Mouse (Mus musculus) cerebellum, adult 8-10 months (tissue): ENCODE data around the gene Gm33543.
A peak's percentile ranks its signal among the peaks of the same experiment; 100 is the strongest.

Source experiments
- DNase-seq: peaks from one replicate; pipeline ENCODE4 v3.0.0; 2022

Gene Gm33543

GRCm38 (mm10) chr10:95836530-95837264 lies 6.0 kb downstream of the Gm33543 start:
- DNase-seq: no peak

- no peak for DNase-seq
Observed at GRCm38 (mm10) chr10:95830891-95831290, 11.8 kb downstream of the Gm33543 start.

- no peak for DNase-seq
Observed at GRCm38 (mm10) chr10:95829471-95829870, 13.3 kb downstream of the Gm33543 start.

- no peak for DNase-seq
Observed at GRCm38 (mm10) chr10:95828374-95828773, 14.4 kb downstream of the Gm33543 start.

GRCm38 (mm10) chr10:95825651-95826050 lies 17.1 kb downstream of the Gm33543 start:
- no peak for DNase-seq

DNA sequence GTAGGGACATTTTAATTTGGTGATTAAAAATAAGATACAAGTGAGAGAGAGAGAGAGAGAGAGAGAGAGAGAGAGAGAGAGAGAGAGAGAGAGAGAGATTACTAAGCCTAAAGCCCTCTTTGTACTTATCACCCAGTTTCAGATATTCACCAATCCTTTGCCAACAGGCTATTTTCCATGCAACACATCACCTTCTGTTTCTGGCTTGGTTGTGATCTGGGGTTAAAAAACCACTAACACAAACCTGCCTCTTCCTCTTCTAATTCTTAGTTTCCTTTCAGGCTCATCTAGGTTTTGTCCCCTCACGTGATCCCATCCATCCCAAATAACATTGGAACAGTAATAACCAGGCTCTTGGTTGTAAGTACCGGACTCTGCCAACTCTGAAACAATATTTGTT lies 24.2 kb downstream of the Gm33543 start:
- DNase-seq: no peak

DNA sequence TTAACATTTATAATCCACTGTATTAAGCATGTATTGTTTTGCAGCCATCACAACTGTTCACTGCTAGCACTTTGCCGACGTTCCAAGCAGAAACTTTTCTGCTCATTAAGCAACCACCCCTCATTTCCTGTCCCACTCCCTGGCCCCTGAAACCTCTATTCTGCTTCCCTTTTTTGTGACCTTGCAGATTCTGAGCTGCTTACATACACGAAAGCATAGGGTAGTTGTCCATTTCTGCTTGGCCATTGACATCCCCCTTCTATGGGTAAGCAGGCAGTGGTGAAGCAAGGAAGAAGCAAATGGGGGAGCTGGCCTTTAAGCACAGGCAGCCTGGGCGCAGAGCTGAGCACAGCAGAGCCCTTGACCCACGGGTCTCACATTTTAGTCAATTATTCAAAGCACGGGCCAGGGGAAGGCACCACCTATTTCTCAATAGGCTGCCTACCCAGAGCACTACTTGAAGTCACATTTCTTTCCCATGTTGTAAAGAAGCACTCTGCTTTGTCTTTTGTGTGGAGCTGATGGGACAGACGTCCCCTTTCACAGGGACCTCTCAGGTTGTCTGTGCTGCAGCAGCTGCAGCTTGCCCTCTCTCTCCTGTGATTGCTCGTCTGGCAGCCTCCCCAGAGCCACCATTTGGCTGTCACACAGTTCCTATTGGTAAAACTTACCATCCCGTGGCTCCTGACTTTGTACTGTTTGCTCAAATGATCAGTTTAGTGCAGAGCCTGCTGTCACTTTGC lies 25.1 kb downstream of the Gm33543 start:
- no peak for DNase-seq

DNA sequence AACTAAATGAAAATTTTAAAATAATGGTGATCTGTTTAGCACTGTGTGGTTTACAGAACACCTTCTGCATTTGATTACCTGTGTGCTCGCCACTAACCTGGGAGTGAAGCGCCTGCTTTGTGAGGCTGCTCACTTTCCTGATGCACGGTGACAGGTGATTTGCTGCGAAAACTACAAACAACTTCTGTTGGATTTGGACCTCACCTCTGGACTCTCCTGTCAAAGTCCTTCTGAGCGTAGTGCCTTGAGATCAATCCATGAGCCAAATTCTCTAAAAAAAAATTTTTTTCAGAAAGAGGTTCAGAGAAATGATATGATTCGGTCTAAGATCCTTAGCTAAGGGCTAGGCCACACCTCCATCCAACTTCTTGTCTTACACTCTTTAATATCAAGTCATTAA lies 28.4 kb downstream of the Gm33543 start:
- DNase-seq: no peak

GRCm38 (mm10) chr10:95811869-95812268 lies 30.9 kb downstream of the Gm33543 start:
- no peak for DNase-seq

GRCm38 (mm10) chr10:95801443-95801811 lies 41.3 kb downstream of the Gm33543 start:
- DNase-seq: peak; percentile 11

DNA sequence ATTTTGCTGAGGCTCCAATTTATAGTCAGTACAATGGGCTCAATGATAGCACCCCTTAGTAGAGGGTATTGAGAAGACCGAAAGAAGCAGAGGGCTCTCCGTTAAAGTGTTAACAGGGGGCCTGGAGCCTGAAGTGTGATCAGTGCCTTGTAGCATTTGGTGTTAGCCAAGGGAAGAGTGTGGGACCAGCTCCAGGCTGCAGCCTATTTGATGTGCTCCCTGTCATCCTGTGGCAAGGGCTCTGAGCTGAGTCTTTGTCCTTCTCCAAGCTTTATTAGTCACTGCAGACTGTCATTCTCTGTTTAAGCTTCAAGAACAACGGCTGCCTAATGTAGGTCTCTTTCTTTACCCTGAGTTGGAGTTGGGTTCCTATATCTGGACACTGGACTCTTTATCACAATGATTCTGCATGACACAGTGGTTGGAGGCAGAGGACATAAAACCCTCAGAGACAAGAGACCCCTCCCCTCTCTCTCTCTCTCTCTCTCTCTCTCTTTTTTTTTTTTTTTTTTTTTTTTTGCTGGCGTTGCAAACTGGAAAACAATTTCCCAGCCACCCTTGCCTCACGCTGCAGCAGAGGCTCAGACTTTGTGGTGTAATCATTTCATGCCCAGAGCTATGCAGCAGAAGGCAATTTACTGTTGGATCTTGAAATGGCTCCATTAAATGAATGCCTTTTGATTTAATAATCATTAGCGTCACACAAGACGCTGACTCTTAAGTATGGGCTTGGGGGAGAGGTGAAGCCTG lies 41.9 kb downstream of the Gm33543 start:
- DNase-seq: no peak

- DNase-seq: no peak
Observed at GRCm38 (mm10) chr10:95797645-95798395, 44.9 kb downstream of the Gm33543 start.

- no peak for DNase-seq
Observed at GRCm38 (mm10) chr10:95795500-95795899, 47.2 kb downstream of the Gm33543 start.

DNA sequence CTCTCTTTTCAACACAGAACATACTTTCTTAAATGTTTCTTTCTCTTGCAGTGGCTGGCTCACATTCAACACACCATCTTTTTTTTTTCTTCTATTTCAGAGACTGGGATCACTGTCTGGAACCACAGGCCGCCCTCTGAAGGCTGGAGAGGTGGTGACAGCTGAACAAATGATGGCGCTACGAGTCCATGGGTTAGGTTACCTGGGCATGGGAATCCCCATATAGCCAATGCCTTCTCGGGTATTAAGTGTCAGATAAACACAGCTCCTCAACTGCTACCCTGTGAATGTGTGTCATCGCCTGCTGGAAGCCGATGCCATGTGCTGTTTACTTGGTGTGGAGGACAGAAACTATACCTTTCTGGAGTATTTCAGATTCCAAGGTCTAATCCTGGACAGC lies 48.0 kb downstream of the Gm33543 start:
- no peak for DNase-seq

DNA sequence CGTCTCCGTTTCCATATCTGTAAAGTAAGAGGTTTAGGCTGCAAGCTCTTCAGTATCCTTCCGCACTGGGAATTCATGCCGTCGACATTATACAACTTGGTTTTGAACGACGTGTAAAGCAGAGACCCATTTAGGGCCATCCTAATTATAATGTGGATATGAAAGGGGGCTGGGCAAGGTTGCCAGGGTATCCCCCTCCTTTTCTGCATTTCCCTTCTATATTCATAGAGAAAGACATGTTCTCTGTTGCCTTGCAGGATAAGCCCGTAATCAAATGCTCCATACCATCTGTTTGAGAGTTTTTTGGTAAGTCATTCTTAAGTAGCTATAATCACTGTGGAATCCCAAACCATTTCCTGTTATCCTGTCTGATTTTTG lies 51.3 kb downstream of the Gm33543 start:
- no peak for DNase-seq

DNA sequence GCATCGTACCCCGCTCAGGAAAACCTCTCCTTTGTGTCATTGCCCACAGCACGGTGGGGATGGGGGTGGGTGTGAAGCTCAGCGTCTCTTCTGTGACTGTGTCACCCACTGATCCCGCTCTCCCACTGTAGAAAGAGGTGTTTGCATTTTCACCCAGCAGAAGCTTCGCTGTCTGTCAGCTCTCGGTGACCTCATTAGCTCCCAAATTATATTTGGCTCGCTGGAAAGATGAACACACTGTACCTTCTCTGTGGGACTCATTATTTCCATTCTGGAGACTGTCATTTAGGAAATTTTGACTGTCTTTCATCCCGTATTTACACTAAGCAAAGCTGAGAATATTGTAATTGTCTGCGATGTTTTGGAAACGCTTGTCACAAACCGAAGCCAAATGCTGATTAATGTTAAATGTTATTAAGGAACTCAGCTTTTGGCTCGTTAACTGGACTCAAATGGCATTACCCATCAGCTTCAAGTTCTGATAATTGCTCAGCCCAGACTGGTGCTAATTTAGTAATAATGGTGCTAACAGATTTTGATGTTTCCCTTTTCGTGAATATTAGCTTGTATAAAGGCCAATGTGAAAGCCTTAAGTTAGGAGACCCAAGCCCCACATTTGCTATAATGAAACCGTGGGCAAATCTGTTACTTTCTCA lies 51.8 kb downstream of the Gm33543 start:
- peak; percentile 47 for DNase-seq

DNA sequence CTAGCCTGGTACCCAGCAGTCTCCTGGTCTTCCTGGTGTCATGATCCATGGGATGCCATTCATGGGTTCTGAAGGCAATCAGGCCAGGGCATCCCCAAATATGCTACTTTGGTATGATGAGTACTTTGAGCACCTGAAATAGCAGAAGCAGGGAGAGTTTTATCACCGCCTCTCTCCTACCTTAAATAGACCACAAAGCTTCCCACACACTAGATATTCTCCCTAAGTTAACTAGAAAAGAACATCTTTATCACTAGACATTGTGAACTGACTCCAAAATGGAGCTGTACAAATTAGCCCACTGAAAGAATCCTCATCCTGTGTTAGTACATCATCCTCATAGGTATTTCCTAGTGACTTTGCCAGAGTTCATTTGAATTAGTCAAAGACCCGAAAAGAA lies 55.6 kb downstream of the Gm33543 start:
- no peak for DNase-seq

DNA sequence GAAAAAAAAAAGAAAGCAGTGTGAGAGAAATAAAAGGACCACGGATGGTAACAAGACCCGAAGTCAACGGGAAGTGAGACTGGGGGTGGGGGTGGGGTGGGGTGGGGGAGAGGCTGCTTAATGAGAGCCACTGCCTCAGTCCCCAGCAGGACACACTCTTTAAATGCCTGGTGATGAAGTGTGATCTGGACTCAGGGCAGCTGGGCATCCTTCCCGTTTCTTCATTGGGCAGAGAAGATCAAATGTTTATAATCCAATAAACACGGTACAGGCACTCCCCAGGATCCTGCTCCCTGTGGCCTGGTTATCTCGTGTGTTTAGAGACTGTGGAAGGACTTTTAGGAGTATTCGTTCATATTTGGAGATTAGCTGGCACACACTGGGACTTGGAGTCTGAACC lies 57.9 kb downstream of the Gm33543 start:
- no peak for DNase-seq

GRCm38 (mm10) chr10:95780881-95781600 lies 61.7 kb downstream of the Gm33543 start:
- no peak for DNase-seq

- no peak for DNase-seq
Observed at GRCm38 (mm10) chr10:95779801-95780385, 62.8 kb downstream of the Gm33543 start.

- DNase-seq: no peak
Observed at GRCm38 (mm10) chr10:95778622-95779021, 64.1 kb downstream of the Gm33543 start.
